Mouse (Mus musculus) cerebellum, postnatal 4 days (tissue): ENCODE data around the gene Rnd2.
"Not testable (repeated sequence)": the region's sequence is repeated elsewhere in the genome, so short reads cannot be mapped to it uniquely, and the experiment has no call there.

ENCODE experiments used
- DNase-seq, 2 experiments: peaks; one replicate each; pipeline ENCODE4 v3.0.0; 2022; ENCODE audit warnings: low spot score in 2 of 2, mixed read lengths in 1 of 2

The Rnd2 gene

DNA sequence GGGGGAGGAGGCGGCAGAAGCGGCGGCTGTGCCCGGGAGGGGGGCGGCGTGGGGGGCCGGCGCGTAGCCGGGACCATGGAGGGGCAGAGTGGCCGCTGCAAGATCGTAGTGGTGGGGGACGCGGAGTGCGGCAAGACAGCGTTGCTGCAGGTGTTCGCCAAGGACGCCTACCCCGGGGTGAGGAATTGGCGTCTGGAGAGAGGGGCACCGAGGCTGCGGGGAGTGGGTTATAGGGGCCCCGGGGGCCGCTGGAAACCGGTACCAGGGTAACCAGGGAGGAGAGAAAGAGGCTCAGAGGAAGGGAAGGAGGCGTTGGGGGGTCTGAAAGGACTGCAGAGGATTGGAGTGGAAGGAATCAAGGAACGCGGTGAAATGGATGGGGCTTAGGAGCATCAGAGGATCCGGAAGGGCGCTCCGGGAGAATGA lies 3.5 kb downstream of the Rnd2 start:
- DNase-seq: no peak

DNA sequence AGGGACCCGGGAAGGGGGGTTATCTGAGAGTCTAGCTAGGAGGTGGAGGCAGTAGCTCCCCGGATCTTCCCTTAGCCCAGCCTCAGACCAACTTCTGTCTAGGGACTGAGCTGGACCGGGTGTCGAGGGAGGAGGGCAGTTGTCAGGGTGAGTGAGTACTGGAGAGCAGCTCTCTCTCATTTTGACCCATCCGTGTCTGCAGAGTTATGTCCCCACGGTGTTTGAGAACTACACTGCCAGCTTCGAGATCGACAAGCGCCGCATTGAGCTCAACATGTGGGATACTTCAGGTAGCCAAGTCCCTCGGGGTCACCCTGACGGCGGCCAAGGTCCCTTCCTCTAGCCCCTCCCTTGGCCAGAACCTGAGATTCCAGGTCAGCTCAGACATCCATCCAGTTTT lies 3.9 kb downstream of the Rnd2 start:
- DNase-seq: no peak

DNA sequence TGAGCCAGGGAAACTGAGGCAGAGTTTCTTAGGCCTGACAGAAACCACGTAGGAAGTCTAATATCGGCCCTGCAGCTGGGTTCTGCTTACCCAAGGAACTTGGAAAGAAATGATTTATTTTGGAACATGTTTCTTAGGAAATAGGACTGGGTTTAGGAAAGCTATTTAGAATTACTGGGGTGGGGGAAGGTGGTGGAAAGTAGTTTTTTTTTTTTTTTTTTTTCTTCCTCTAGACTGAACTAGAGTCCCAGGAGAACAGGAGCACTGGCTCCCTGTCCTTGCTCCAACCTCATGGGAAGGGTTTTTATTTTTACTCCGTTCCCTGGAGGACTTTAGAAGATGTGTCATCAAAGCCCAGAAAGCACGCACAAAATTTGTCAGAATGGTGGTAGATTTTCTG lies 4.4 kb downstream of the Rnd2 start:
- DNase-seq: no peak

DNA sequence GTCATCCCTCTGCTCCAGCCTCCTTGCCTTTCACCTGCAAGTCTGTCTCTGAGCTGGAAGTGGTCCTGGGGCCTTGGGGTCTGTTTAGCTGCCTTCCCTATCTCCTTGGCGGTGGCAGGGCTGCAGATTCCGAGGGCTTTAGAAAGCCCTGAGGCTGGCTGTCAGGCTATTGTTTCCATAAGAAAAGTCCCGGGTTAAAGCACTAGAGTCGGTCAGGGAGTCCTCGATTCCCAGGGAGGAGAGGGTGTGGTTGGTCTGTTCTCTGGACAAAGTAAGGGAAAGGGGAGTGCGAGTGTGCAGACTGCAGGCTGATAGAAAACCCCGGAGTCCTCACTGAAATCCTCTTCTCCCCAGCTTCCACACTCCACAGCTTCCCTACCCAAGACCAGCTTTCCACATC lies 5.4 kb downstream of the Rnd2 start:
- no peak for DNase-seq

DNA sequence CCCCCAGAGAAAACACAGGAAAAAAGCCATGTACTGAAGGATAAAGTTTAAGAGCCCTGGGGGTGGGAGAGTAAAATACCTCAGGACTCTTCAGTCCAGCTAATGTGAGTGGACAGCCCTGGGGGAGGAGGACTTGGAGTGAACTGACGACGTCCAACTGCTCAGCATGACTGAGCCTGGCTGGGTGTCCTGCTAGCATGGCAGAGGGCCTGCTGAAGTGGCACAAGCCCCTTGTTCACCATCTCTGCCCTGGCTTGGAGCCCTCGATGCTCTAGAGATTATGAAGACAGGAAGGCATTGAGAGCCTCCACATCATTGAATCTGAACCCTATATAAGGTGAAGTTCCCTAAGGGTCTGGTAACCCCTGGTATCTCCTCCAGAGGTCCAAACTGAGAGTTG lies 7.1 kb downstream of the Rnd2 start:
- no peak for DNase-seq

DNA sequence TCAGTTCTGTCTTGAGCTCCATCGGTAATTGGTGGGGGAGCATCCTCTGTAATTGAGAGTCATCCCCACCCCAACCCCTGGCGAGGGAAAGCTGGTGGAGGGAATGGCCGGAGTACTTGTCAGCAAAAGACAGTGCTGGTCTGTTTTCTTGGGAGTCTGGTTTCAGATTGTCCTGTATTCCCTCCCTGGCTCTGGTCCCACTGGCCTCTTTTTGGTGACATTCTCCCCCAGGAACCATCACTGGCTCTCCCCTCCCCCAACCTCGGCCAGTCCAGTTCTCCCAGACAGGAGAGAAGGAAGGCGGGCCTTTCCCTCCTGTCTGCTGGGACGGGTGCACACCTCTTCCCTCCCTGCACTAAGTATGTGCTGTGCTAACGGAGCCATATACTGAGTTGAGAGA lies 7.5 kb downstream of the Rnd2 start:
- peak in 1 of 2 experiments; percentile 43 for DNase-seq

DNA sequence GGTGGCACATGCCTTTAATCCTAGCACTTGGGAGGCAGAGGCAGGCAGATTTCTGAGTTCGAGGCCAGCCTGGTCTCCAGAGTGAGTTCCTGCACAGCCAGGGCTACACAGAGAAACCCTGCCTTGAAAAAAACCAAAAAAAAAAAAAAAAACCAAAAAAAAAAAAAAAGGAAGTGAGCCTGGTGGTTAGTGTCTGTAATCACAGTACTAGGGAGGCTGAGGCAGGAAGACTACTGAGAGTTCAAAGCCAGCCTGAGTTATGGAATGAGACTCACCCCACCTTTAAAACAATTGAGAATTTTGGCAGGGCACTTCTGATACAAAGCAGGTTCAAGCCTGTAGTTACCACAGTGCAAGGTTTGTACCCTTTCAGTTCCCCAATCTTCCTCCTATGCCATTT lies 8.9 kb downstream of the Rnd2 start:
- not testable (repeated sequence) for DNase-seq

DNA sequence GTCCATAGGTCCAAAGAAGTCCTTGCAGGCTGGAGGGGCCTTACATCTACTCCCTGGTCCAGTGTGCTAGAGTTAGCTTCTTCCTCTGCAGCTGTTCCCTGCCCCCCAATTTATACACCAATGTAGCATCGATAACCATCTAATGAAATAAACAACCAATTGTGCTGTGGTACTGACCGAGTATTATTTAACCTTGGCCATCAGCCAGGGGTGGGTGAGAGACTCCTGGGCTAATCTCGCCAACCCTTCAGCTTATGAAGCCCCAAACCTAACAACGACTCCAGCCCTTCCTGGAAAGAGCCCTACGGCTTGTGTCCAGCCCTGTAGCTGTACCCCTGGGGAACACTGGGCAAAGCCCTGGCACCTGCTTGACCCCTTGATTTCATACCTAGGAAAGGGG lies 9.5 kb downstream of the Rnd2 start:
- DNase-seq: no peak

DNA sequence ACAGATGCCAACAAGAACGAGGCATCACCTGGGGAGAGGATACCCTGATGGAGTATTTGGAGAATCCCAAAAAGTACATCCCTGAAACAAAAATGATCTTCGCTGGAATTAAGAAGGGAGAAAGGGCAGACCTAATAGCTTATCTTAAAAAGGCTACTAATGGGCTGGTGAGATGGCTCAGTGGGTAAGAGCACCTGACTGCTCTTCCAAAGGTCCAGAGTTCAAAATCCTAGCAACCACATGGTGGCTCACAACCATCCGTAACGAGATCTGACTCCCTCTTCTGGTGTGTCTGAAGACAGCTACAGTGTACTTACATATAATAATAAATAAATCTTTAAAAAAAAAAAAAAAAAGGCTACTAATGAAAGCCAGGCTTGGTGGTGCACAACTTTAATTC lies 11.6 kb downstream of the Rnd2 start:
- DNase-seq: not testable (repeated sequence)

DNA sequence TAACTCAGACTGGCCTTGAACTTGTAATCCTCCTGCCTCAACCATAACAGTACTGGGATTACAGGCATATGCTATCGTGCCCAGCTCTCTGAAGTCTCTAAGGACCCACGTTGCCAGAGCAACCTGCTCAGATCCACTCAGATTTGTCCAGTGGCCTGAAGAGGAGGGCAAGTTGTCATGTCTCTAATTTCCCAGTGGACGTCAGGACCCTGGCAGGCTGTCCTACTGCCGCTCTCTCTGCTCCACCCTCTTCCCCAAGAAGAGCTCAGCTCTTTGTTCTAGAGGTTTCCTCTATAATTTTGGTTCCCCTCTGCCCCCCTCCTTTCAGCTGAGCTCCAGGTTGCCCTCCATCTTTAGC lies 12.4 kb downstream of the Rnd2 start:
- DNase-seq: peak in 1 of 2 experiments; percentile 68

DNA sequence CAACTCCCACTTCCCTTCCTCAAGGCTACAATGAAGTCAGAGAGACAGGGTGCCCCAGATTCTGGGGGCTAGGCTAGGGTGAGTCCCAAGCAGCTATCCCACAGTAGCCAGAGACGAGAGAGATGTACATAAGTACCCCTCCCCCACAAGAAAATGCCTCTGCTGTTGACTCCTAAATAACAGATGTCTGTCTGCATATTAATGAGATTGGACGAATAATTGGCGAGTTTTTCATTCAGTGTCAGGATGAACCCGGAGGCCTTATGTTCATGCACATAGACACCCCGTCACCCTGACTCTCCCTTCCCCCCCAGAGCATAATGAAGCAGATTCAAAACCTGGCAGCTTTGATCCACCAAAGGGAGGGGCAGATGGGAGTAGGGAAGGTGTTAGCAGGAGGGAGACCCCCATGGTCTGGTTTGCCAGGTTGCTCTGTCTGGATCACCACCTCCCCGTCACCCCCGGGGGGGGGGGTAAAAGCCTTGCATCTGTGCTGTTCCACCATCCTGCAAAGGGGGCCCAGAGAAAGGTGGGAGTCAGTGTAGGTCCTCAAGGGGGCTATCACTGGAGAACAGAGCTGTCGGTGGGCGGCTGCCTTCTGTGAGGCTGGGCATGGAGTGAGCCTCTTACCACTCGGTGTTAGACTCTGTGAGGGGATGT lies 12.9 kb downstream of the Rnd2 start:
- peak in 1 of 2 experiments; percentile 54 for DNase-seq

DNA sequence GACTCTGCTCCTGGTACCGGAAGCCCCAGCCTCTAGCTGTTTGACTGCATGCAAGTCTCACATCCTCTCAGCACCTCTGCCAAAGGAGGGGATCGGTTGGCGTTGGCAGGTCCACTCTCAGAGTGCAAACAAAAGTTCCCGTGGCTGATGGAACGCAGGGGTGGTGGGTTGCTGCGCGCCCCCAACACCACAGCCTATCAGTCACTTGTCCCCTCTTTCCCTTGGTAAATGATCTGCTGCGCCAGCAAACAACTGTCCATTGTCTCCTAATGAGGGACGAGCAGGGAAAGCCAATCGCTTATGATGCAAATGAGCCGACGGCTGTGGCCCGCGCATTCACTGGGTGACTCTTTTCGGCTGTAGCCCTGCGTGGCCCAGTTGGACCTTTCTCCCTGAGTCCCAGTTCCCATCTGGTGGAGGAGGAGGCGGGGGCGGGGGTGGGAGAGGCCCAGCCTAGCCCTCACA lies 14.4 kb downstream of the Rnd2 start:
- peak in 1 of 2 experiments; percentile 42 for DNase-seq

DNA sequence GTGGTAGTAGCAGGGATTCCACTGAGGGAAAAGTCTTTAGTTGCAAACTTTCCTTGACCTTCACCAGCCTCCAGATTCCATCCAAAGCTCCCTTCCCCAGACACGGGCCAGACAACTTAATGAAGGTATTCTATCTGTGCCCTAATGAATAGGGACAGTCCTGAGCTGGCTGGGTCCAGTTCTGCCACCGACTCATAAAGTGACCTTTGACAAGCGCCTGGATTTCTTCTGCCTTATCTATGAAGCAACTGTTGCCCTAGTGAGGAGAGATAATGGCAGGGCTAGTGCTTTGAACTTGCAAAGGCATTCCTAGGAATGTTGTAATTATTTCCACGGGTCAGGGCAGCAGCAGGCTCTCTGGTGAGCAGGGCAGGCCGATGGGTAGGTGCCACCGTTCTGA lies 16.1 kb downstream of the Rnd2 start:
- DNase-seq: no peak

DNA sequence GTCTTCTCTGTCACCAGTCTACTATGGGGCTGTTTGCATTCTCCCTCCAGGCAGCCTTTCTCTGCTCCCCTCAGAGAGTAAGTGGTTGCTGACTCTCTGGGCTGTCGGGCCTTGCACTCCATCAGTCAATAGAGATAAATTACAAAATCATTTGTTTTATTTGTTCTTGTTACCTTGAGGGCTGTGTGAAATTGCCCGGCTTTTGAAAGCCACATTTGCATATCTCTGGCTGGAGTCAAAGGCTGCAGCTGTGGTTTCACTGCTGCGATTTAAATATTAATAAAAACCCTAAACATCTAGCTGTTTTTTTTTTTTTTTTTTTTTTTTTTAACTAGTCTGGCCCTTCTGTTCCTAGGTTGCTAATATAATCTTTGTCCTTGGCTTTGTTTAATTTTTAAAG lies 19.0 kb downstream of the Rnd2 start:
- no peak for DNase-seq

DNA sequence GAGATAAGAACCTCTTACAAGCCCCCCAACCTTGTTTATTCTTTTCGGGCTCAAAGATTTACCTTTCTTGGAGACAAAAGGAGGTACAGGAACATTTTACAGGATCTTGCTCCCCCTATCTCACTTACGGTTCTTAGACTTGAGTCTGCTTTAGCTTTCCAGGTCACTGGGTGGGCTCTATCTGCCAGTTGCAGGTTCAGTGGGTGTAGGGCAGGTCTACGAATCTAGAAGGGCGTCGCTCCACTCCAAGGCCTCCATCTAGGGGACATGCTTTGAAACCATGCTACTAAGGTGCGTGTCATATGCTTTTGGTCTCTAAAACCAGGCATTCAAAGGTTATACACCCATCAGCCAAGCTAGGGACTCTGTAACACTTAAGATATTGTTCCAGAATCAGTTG lies 19.4 kb downstream of the Rnd2 start:
- no peak for DNase-seq

DNA sequence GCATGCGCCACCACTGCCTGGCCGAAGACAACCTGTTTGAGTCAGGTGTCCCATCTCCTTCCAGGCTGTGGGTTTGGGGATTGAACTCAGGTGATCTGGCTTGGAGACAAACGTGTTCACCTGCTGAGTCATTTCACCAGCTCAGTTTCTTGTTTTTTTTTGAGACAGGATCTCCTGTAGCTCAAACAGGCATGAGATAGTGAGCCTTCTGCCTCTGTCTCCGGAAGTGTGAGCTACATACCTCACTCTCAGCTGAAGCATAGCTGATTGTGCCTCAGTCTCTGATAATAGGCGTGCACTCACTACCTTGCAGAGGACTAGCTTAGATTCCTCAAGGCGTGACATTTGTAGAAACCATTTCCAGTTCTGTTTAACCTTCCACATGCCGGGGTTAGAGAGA lies 20.0 kb downstream of the Rnd2 start:
- DNase-seq: no peak

DNA sequence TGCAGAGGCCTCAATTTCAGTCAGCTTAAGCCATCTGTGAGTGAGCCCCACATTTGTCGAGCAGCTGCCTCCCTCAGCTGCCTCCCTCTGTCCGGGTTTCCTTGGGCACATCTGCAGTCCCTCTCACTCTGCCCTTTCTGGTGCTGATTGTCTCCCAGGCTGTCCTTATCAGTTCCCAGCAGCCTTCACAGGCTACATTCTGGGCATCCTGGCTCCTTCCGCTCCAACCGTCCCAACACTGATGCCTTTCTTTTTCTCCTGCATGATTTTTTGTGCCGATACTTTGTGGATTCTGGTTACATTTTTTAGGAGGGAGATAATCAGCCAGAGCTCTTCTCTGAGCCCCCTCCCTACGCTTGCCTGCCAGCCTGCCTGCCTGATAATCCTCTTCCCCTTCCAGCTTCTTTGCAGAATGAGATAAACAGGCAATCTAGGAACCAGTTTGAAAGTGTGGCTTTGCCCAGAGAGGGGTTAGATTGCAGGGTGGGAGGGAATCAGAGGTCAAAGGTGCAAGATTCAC lies 20.8 kb downstream of the Rnd2 start:
- DNase-seq: no peak

DNA sequence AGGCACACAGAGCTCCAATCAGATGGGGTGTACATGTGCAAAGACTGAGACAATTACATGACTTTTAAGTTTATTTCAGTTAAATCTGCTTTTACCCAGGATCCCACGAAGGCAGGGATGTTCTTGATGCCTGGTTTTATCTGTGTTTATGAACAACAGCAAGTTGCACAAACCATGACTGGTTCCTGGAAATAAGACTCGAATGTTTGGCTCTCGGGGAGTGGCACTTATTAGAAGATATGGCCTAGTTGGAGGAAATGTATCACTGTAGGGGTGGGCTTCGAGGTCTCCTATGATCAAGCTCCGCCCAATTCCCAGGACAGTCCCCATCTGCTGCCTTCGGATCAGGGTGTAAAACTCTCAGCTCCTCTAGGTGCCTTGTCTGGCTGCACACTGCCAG lies 21.3 kb downstream of the Rnd2 start:
- DNase-seq: no peak

DNA sequence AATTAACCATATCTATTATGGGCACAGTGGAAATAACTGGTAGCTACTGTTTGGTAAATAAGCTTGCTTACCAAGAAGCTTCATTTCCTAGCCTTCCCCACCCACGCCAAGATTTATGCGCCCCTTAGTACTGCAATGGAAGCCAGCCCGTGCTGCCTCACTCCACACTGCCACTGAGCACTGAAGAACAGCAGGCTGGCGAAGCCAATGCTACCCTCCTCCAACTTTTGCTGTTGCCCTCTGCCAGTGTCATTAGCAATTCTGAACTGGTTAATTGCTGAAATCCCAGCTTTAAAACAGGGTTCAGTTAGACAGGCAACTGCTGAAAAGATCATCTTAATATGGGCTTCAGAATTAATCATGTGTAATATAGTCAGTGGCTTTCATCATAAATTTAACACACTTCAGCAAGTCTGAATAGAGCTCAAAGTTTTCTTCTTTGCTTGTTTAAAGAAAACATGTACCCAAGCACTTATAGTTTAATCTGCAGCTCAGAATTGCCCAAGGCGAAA lies 41.5 kb downstream of the Rnd2 start:
- no peak for DNase-seq

DNA sequence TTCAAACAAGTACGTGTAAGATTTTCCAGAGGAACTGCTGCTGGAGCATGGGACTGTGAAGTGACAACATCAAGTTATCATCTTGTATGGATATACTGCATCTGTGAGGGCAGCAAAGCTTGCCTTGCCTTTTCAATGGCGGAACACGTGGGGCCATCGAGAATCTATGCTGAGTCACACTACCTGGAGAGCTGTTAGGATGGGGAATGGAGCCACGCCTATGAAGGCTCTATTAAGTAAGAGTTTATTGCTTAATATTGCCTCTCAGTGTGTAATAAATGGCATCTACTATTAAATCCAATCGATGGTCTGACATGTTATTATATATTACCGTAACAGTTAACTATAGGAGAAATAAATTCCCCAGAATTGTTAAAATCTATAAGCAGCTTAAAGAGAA lies 42.3 kb downstream of the Rnd2 start:
- no peak for DNase-seq

DNA sequence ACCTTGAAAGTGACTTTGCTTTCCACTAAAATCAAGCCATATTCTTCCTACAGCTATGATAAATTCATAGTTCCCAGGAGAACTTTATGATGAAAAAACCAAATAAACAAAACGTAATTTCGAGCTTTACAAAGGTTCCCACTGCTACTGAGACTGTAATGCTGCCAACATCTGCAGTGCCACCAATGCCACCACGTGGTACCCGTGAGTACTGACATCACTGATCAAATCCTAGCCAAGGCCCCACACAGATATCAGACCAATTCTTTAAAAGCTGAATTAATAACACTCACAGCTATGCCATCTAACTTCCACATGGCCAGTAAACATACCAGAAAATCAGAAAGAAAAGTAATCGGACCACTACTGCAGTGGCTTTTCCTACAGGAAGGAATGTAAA lies 54.1 kb downstream of the Rnd2 start:
- no peak for DNase-seq

DNA sequence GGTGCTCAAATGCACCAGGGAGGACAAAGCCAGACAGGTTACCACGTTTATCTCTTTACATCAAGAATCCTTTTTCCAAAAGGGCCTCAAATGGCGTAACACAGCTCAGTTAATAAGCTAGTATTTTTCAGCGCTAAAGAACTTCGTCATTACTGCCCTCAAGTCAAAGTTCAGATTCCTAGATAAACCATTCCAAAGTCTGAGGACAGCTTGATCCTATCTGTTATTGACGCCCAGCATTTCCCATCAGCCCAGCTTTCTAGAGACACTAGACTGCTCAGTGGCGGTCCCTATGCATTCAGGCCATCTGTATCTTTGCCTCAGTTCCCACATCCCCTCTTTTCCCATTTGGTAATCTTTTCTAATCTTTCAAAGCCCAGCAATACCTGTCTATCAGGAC lies 54.6 kb downstream of the Rnd2 start:
- no peak for DNase-seq
